Comparison of ENCODE assay signal across 8 mouse cellular contexts in the genomic region with DNA sequence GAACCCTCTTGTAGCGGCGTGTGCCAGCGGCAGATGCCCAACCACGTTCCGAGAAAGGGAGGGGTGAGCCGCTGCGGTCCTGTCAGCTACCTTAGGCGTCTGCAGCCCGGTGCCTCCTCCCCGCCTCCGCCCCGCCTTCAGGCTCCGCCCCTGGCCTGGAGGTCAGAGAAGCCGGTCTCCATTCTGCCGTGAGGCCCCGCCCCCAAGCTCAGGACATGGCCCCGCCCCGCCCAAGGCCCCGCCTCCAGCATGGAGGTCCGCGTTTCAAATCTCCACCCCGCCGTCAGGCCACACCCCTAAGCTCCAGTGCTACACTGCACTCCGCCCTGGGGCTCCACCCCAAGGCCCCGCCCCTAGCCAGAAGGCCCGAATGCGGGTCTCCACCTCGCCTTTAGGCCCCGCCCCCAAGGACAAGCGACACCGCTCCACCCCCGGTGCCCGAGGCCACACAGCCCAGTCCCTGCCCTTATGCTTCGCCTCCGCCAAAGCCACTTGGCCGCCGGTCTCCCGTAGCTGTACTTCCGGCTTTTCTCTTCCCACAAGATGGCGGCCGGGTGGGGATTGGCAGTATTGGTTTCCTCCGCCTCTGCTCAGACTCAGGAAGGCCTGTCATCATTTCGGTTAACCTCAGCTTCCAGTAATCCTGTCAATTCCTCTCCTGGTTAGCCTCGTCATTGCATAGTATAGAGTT. TPM values are rescaled to one million over a fixed set of nuclear protein-coding genes. Genes with fewer than 3 reads are reported as not detected.
DNase-seq lines count a peak whose midpoint lies in the region; ATAC-seq lines count a peak whose summit lies in the region.

Gene Gpr155 (minus strand): TSS at position 217 of the 691 bp plus-strand sequence.

- WGBS in heart, embryonic 10.5 days = 1% methylated on average over 44 of the region's 44 CpGs
- WGBS in kidney, embryonic 15.5 days = 1% methylated on average over 39 of the region's 44 CpGs

- H3K27ac ChIP-seq in heart, embryonic 10.5 days = peak within 1 kb of the TSS; percentile 86
- H3K27ac ChIP-seq in kidney, embryonic 15.5 days = peak within 1 kb of the TSS; percentile 77

- H3K4me2 ChIP-seq in kidney, embryonic 15.5 days = peak within 1 kb of the TSS; percentile 95

- H3K27me3 ChIP-seq in heart, embryonic 10.5 days (ENCODE audit: insufficient read depth, poor library complexity, severe bottlenecking) = no peaks in the 10 kb centered on the region; the same call in 1 of the 2 replicates
- 0 out of 2 replicates have a peak, but pooled peaks cover 2% of the 10 kb centered on the region for H3K27me3 ChIP-seq in kidney, embryonic 15.5 days

- no peaks in the 10 kb centered on the region for H3K9me3 ChIP-seq in heart, embryonic 10.5 days
- no peaks in the 10 kb centered on the region for H3K9me3 ChIP-seq in kidney, embryonic 15.5 days (replicated peaks)

- H3K9ac ChIP-seq in kidney, embryonic 15.5 days = peak within 1 kb of the TSS; percentile 55

- H3K4me1 ChIP-seq in heart, embryonic 10.5 days = peaks cover 9% of the 10 kb centered on the region; the same call in 1 of the 2 replicates
- peaks cover 11% of the 10 kb centered on the region for H3K4me1 ChIP-seq in kidney, embryonic 15.5 days

- peak; percentile 90 for ATAC-seq in erythroblast, adult 5-6 weeks (replicated peaks; ENCODE audit: low FRiP score, poor library complexity, severe bottlenecking)
- ATAC-seq in kidney, embryonic 15.5 days (replicated peaks; ENCODE audit: low FRiP score) = peak; percentile 99
- peak; percentile 93 for ATAC-seq in monocyte, adult 5-6 weeks (replicated peaks; ENCODE audit: insufficient number of reproducible peaks, low FRiP score, low TSS enrichment, poor library complexity, severe bottlenecking)

- no peaks in the 10 kb centered on the region for H3K36me3 ChIP-seq in heart, embryonic 10.5 days
- no peaks in the 10 kb centered on the region; the same call in 1 of the 2 replicates for H3K36me3 ChIP-seq in kidney, embryonic 15.5 days

- peak; percentile 100 for DNase-seq in B cell, adult 2 months
- peak; percentile 99 for DNase-seq in brain, adult 2 months (ENCODE audit: low read depth, low spot score)
- DNase-seq in heart, embryonic 10.5 days (ENCODE audit: low spot score) = peak; percentile 100
- peak; percentile 100 for DNase-seq in liver
- peak; percentile 100 for DNase-seq in spleen, postnatal 4 days (ENCODE audit: low spot score in 2 of 2)

- H3K4me3 ChIP-seq in heart, embryonic 10.5 days = peak within 1 kb of the TSS; percentile 79
- peak within 1 kb of the TSS; percentile 78 for H3K4me3 ChIP-seq in kidney, embryonic 15.5 days (replicated peaks)

RNA-seq across cellular contexts. Expression of gene Gpr155, which starts in this region (rescaled TPM):
- 5.8 and 7.3 TPM in 2 replicates for total RNA-seq in erythroblast, adult 5-6 weeks (2015; ENCODE audit: low replicate concordance)
- 9.3 and 10.6 TPM in 2 replicates for total RNA-seq in erythroblast, adult 5-6 weeks (2017; ENCODE audit: low replicate concordance)
- polyA plus RNA-seq in heart, embryonic 10.5 days (2016; fragmentation: Nextera tagmentation; extraction: Ambion mirVana) = 3.5 and 4.7 TPM in 2 replicates
- 6.2 and 6.7 TPM in 2 replicates for polyA plus RNA-seq in kidney, embryonic 15.5 days (2015; fragmentation: Nextera tagmentation; extraction: Ambion mirVana)
- total RNA-seq in monocyte, adult 5-6 weeks (2017) = 13.7 to 14.4 TPM (median 13.8 TPM) in 3 replicates

Comparison
In these comparisons a context has a peak if more than half of its experiments do, and no peak if none do; other contexts are left out.
1. Peak in every context shown above with its lines: DNase-seq, ATAC-seq, H3K4me3 ChIP-seq and H3K27ac ChIP-seq.